Mouse (Mus musculus) large intestine, adult 2 months (tissue): ENCODE data around the gene Dnajc16. TPM values are rescaled to one million over a fixed set of nuclear protein-coding genes. Genes with fewer than 3 reads are reported as not detected.

Source experiments
- polyA plus RNA-seq: library from polyadenylated mRNA; depleted of rRNA; stranded (reverse); fragments of >200 nt; gene quantifications from 2 replicates; pipeline ENCODE4 v1.2.3, GENCODE M21; 2012; rRNA removed

Gene Dnajc16
- polyA plus RNA-seq, 1 experiment, result 6.3 TPM

Other genes with a start within 250 kb of the Dnajc16 start
- 68.0 and 133 TPM in 2 replicates for gene Fblim1, start 184.8 kb downstream of the Dnajc16 start, polyA plus RNA-seq
- gene Tmem82, start 172.3 kb downstream of the Dnajc16 start, polyA plus RNA-seq, result 37.3 and 60.7 TPM in 2 replicates
- gene Slc25a34, start 167.1 kb downstream of the Dnajc16 start, polyA plus RNA-seq, result 7.4 and 16.4 TPM in 2 replicates
- gene Plekhm2, start 126.0 kb downstream of the Dnajc16 start, polyA plus RNA-seq, result 11.7 and 16.7 TPM in 2 replicates
- gene Rsc1a1, start 105.3 kb downstream of the Dnajc16 start, polyA plus RNA-seq, result 13.5 and 19.5 TPM in 2 replicates
- gene Ddi2, start 67.5 kb downstream of the Dnajc16 start, polyA plus RNA-seq, result 12.1 and 22.2 TPM in 2 replicates
- 9.9 and 16.9 TPM in 2 replicates for gene Agmat, start 44.3 kb downstream of the Dnajc16 start, polyA plus RNA-seq
- 11.8 and 15.5 TPM in 2 replicates for gene Casp9, start 2.7 kb upstream of the Dnajc16 start, polyA plus RNA-seq
- 1.7 and 4.1 TPM in 2 replicates for gene Cela2a, start 35.2 kb upstream of the Dnajc16 start, polyA plus RNA-seq
- gene Ctrc, start 55.4 kb upstream of the Dnajc16 start, polyA plus RNA-seq, result 0.17 and 0.32 TPM in 2 replicates
- 252 and 270 TPM in 2 replicates for gene Efhd2, start 84.0 kb upstream of the Dnajc16 start, polyA plus RNA-seq
- 0.33 and 0.38 TPM in 2 replicates for gene Fhad1, start 224.2 kb upstream of the Dnajc16 start, polyA plus RNA-seq